Mouse (Mus musculus): ENCODE results near the gene Mlycd.

DNA sequence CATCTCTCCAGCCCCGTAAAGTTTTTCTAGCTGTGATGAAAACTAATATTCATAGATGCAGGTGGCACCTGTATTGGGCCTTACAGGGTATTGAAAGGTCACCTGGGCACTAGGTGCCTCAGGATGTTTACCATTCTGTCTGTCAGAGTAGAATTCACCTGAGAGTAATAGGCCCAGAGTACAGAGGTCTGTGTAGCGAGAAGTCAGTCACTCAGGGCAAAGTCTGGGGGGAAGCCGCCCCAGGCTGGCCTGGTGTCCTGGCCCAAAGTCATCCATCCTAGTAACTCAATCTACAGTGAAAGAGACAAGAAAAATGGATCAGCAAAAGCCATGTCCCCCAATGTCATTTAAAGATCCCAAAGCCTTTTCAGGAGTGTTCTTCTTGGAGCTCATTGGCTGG is 6.2 kb downstream of the Mlycd start:
- TF ChIP-seq EP300 (optimal IDR thresholded peaks at IDR 0.05) (no peak), CTCF (IDR thresholded peaks at IDR 0.05; ENCODE audit: low read depth) (no peak)
